Mouse (Mus musculus): Measurements from ENCODE around the gene Cyb5r1. TPM values are rescaled to one million over a fixed set of nuclear protein-coding genes. Genes with fewer than 3 reads are reported as not detected.

The Cyb5r1 gene
- polyA plus RNA-seq (2015; fragmentation: Nextera tagmentation; extraction: Ambion mirVana): 11.5 and 11.9 TPM in 2 replicates

GRCm38 (mm10) chr1:134405509-134406413 is at the start of gene Cyb5r1:
TSS of gene Cyb5r1 (plus strand) at chr1:134405559.

GRCm38 (mm10) chr1:134361857-134362212 is 43.5 kb upstream of the Cyb5r1 start, which contains the start of gene Tmem183a:
TSS of gene Tmem183a (minus strand) at chr1:134361979.

GRCm38 (mm10) chr1:134385666-134386065 is 19.7 kb upstream of the Cyb5r1 start, which contains the start of gene 4933406M09Rik:
TSS of gene 4933406M09Rik (plus strand) at chr1:134385940.

GRCm38 (mm10) chr1:134415168-134415831 is 9.9 kb downstream of the Cyb5r1 start, which contains the start of gene Adipor1:
TSS of gene Adipor1 (plus strand) at chr1:134415378.

GRCm38 (mm10) chr1:134454904-134455824 is 49.8 kb downstream of the Cyb5r1 start, which contains the start of gene Klhl12:
TSS of gene Klhl12 (plus strand) at chr1:134455531.

Other genes starting within 250 kb of the Cyb5r1 start
- gene Chil1, start 223.4 kb upstream of the Cyb5r1 start, polyA plus RNA-seq (2015; fragmentation: Nextera tagmentation; extraction: Ambion mirVana): 2.7 and 3.4 TPM in 2 replicates
- 0.12 TPM in 1 of 2 replicates, not detected in the other for gene Mybph, start 212.1 kb upstream of the Cyb5r1 start, polyA plus RNA-seq (2015; fragmentation: Nextera tagmentation; extraction: Ambion mirVana)
- 41.1 and 46.1 TPM in 2 replicates for gene Adora1, start 170.1 kb upstream of the Cyb5r1 start, polyA plus RNA-seq (2015; fragmentation: Nextera tagmentation; extraction: Ambion mirVana)
- not detected in 2 replicates for gene Myog, start 115.6 kb upstream of the Cyb5r1 start, polyA plus RNA-seq (2015; fragmentation: Nextera tagmentation; extraction: Ambion mirVana)
- 31.5 and 40.2 TPM in 2 replicates for gene Ppfia4, start 72.6 kb upstream of the Cyb5r1 start, polyA plus RNA-seq (2015; fragmentation: Nextera tagmentation; extraction: Ambion mirVana)
- gene Tmem183a, start 43.6 kb upstream of the Cyb5r1 start, polyA plus RNA-seq (2015; fragmentation: Nextera tagmentation; extraction: Ambion mirVana): 77.4 and 78.9 TPM in 2 replicates
- not detected in 2 replicates for gene 4933406M09Rik, start 19.6 kb upstream of the Cyb5r1 start, polyA plus RNA-seq (2015; fragmentation: Nextera tagmentation; extraction: Ambion mirVana)
- gene Adipor1, start 9.8 kb downstream of the Cyb5r1 start, polyA plus RNA-seq (2015; fragmentation: Nextera tagmentation; extraction: Ambion mirVana): 87.6 and 88.1 TPM in 2 replicates
- 32.1 and 33.4 TPM in 2 replicates for gene Klhl12, start 50.0 kb downstream of the Cyb5r1 start, polyA plus RNA-seq (2015; fragmentation: Nextera tagmentation; extraction: Ambion mirVana)
- 66.1 and 67.5 TPM in 2 replicates for gene Rabif, start 89.1 kb downstream of the Cyb5r1 start, polyA plus RNA-seq (2015; fragmentation: Nextera tagmentation; extraction: Ambion mirVana)
- not detected in 2 replicates for gene Mgat4e, start 144.1 kb downstream of the Cyb5r1 start, polyA plus RNA-seq (2015; fragmentation: Nextera tagmentation; extraction: Ambion mirVana)
- 39.9 and 40.4 TPM in 2 replicates for gene Kdm5b, start 154.6 kb downstream of the Cyb5r1 start, polyA plus RNA-seq (2015; fragmentation: Nextera tagmentation; extraction: Ambion mirVana)
- gene Syt2, start 241.1 kb downstream of the Cyb5r1 start, polyA plus RNA-seq (2015; fragmentation: Nextera tagmentation; extraction: Ambion mirVana): 43.2 and 43.8 TPM in 2 replicates